Mouse (Mus musculus): ENCODE data around the gene Hist1h1c.
"Not testable (repeated sequence)": the region's sequence is repeated elsewhere in the genome, so short reads cannot be mapped to it uniquely, and the experiment has no call there.

The Hist1h1c gene

GRCm38 (mm10) chr13:23760240-23760971 is 21.8 kb downstream of the Hist1h1c start:
- no peak for DNase-seq (ENCODE audit: extremely low read depth, low read depth, low spot score)

- DNase-seq (ENCODE audit: extremely low read depth, low read depth, low spot score) = no peak
Measured at GRCm38 (mm10) chr13:23760972-23761864, 22.6 kb downstream of the Hist1h1c start, which contains the start of gene Hist1h4a. Gene Hist1h4a (minus strand): TSS chr13:23761230.

- not testable (repeated sequence) for DNase-seq (ENCODE audit: extremely low read depth, low read depth, low spot score)
Measured at GRCm38 (mm10) chr13:23761871-23762821, 23.5 kb downstream of the Hist1h1c start, which contains the start of gene Hist1h3a. Gene Hist1h3a (minus strand): TSS chr13:23762386.

- no peak for DNase-seq (ENCODE audit: extremely low read depth, low read depth, low spot score)
Measured at GRCm38 (mm10) chr13:23763242-23763585, 24.6 kb downstream of the Hist1h1c start.

GRCm38 (mm10) chr13:23763586-23764323 is 25.1 kb downstream of the Hist1h1c start, which contains the start of gene Hist1h1a:
Gene Hist1h1a (plus strand): TSS chr13:23763666.
- DNase-seq (ENCODE audit: extremely low read depth, low read depth, low spot score) = no peak

- no peak for DNase-seq (ENCODE audit: extremely low read depth, low read depth, low spot score)
Measured at GRCm38 (mm10) chr13:23764324-23765171, 25.9 kb downstream of the Hist1h1c start.

- DNase-seq (ENCODE audit: extremely low read depth, low read depth, low spot score) = no peak
Measured at GRCm38 (mm10) chr13:23765172-23765513, 26.5 kb downstream of the Hist1h1c start.

GRCm38 (mm10) chr13:23766772-23767171 is 28.2 kb downstream of the Hist1h1c start:
- DNase-seq (ENCODE audit: extremely low read depth, low read depth, low spot score) = no peak

- DNase-seq (ENCODE audit: extremely low read depth, low read depth, low spot score) = no peak
Measured at GRCm38 (mm10) chr13:23768834-23769397, 30.3 kb downstream of the Hist1h1c start.

GRCm38 (mm10) chr13:23769613-23770012 is 31.0 kb downstream of the Hist1h1c start, which contains the start of gene Trim38:
Gene Trim38 (plus strand): TSS chr13:23769913.
- DNase-seq (ENCODE audit: extremely low read depth, low read depth, low spot score) = not testable (repeated sequence)

- DNase-seq (ENCODE audit: extremely low read depth, low read depth, low spot score) = no peak
Measured at GRCm38 (mm10) chr13:23772561-23773313, 34.1 kb downstream of the Hist1h1c start.

GRCm38 (mm10) chr13:23778339-23778738 is 39.7 kb downstream of the Hist1h1c start:
- DNase-seq (ENCODE audit: extremely low read depth, low read depth, low spot score) = no peak

- DNase-seq (ENCODE audit: extremely low read depth, low read depth, low spot score) = no peak
Measured at GRCm38 (mm10) chr13:23779025-23779424, 40.4 kb downstream of the Hist1h1c start.
